Mouse (Mus musculus): ENCODE data around the gene Hipk4. TPM values are rescaled to one million over a fixed set of nuclear protein-coding genes. Genes with fewer than 3 reads are reported as not detected.

Hipk4 gene
- total RNA-seq (2015), result not detected in 2 replicates
- not detected in 2 replicates for total RNA-seq (2017)

GRCm38 (mm10) chr7:27522967-27523366 is at the start of gene Hipk4:
Hipk4 (plus strand) TSS chr7:27523267.
- no peak for ATAC-seq (ENCODE audit: poor library complexity, severe bottlenecking)

GRCm38 (mm10) chr7:27473835-27474489 is 49.1 kb upstream of the Hipk4 start:
- no peak for ATAC-seq (ENCODE audit: poor library complexity, severe bottlenecking)

- peak; percentile 74 for ATAC-seq (ENCODE audit: poor library complexity, severe bottlenecking)
Observed at GRCm38 (mm10) chr7:27474490-27474954, 48.5 kb upstream of the Hipk4 start.

GRCm38 (mm10) chr7:27475596-27475995 is 47.5 kb upstream of the Hipk4 start:
- no peak for ATAC-seq (ENCODE audit: poor library complexity, severe bottlenecking)

GRCm38 (mm10) chr7:27476098-27476635 is 46.9 kb upstream of the Hipk4 start:
- no peak for ATAC-seq (ENCODE audit: poor library complexity, severe bottlenecking)

- ATAC-seq (ENCODE audit: poor library complexity, severe bottlenecking), result no peak
Observed at GRCm38 (mm10) chr7:27478561-27478960, 44.5 kb upstream of the Hipk4 start.

GRCm38 (mm10) chr7:27479750-27480149 is 43.3 kb upstream of the Hipk4 start:
- ATAC-seq (ENCODE audit: poor library complexity, severe bottlenecking), result no peak

- no peak for ATAC-seq (ENCODE audit: poor library complexity, severe bottlenecking)
Observed at GRCm38 (mm10) chr7:27480506-27480905, 42.6 kb upstream of the Hipk4 start.

GRCm38 (mm10) chr7:27480927-27481626 is 42.0 kb upstream of the Hipk4 start:
- no peak for ATAC-seq (ENCODE audit: poor library complexity, severe bottlenecking)

- ATAC-seq (ENCODE audit: poor library complexity, severe bottlenecking), result peak; percentile 96
Observed at GRCm38 (mm10) chr7:27481627-27481969, 41.5 kb upstream of the Hipk4 start.

- no peak for ATAC-seq (ENCODE audit: poor library complexity, severe bottlenecking)
Observed at GRCm38 (mm10) chr7:27483860-27484259, 39.2 kb upstream of the Hipk4 start.

- no peak for ATAC-seq (ENCODE audit: poor library complexity, severe bottlenecking)
Observed at GRCm38 (mm10) chr7:27486102-27486769, 36.8 kb upstream of the Hipk4 start.

GRCm38 (mm10) chr7:27486770-27487697 is 36.0 kb upstream of the Hipk4 start, which contains the start of gene Sertad1:
Sertad1 (plus strand) TSS chr7:27486910.
- peak; percentile 75 for ATAC-seq (ENCODE audit: poor library complexity, severe bottlenecking)

- no peak for ATAC-seq (ENCODE audit: poor library complexity, severe bottlenecking)
Observed at GRCm38 (mm10) chr7:27487740-27488268, 35.3 kb upstream of the Hipk4 start.

- no peak for ATAC-seq (ENCODE audit: poor library complexity, severe bottlenecking)
Observed at GRCm38 (mm10) chr7:27489270-27489869, 33.7 kb upstream of the Hipk4 start.

- no peak for ATAC-seq (ENCODE audit: poor library complexity, severe bottlenecking)
Observed at GRCm38 (mm10) chr7:27490227-27490542, 32.9 kb upstream of the Hipk4 start.

- ATAC-seq (ENCODE audit: poor library complexity, severe bottlenecking), result peak; percentile 60
Observed at GRCm38 (mm10) chr7:27490543-27491329, 32.3 kb upstream of the Hipk4 start.

GRCm38 (mm10) chr7:27491856-27492255 is 31.2 kb upstream of the Hipk4 start:
- no peak for ATAC-seq (ENCODE audit: poor library complexity, severe bottlenecking)

GRCm38 (mm10) chr7:27493022-27493421 is 30.0 kb upstream of the Hipk4 start:
- no peak for ATAC-seq (ENCODE audit: poor library complexity, severe bottlenecking)

All from megakaryocyte, adult 5-6 weeks (primary cell).